Mouse (Mus musculus): ENCODE results near the gene Pdgfb. TPM values are rescaled to one million over a fixed set of nuclear protein-coding genes. Genes with fewer than 3 reads are reported as not detected.

Gene Pdgfb
- polyA plus RNA-seq, 1 experiment from 2014 or later, result 3.1 TPM

GRCm38 (mm10) chr15:79972186-79972585, 42.6 kb downstream of the Pdgfb start:
- ATAC-seq (ENCODE audit: low FRiP score, low TSS enrichment) (no peak), DNase-seq (ENCODE audit: low spot score) (no peak)
- Histone ChIP-seq H3K27ac (replicated peaks) (no peak overlapping the region), H3K4me1 (replicated peaks; ENCODE audit: control insufficient read depth, insufficient read depth) (no peaks in the 10 kb centered on the region), H3K9ac (ENCODE audit: low read length) (no peak overlapping the region), H3K27me3 (ENCODE audit: control insufficient read depth, insufficient read depth, low read length) (no peaks in the 10 kb centered on the region), H3K4me3 (ENCODE audit: low read depth, low read length) (no peak overlapping the region), H3K36me3 (ENCODE audit: control insufficient read depth, insufficient read depth, low read length) (no peaks in the 10 kb centered on the region), H3K4me2 (replicated peaks; ENCODE audit: low read depth) (no peak overlapping the region), H3K9me3 (ENCODE audit: control insufficient read depth, low read length) (no peaks in the 10 kb centered on the region)
- WGBS, result 97% methylated on average over 11 of the region's 11 CpGs
- TF ChIP-seq EP300 (optimal IDR thresholded peaks at IDR 0.05) (no peak), CTCF (IDR thresholded peaks at IDR 0.05; ENCODE audit: low read depth) (no peak)

GRCm38 (mm10) chr15:79970940-79971339, 43.8 kb downstream of the Pdgfb start, which contains the start of gene Cbx7:
Cbx7 (minus strand) TSS chr15:79971119.
- DNase-seq (ENCODE audit: low spot score), result no peak
- Histone ChIP-seq H3K4me1 (replicated peaks; ENCODE audit: control insufficient read depth, insufficient read depth) (no peaks in the 10 kb centered on the region), H3K4me3 (ENCODE audit: low read depth, low read length) (no peak within 1 kb of the TSS), H3K36me3 (ENCODE audit: control insufficient read depth, insufficient read depth, low read length) (no peaks in the 10 kb centered on the region), H3K9ac (ENCODE audit: low read length) (no peak within 1 kb of the TSS), H3K9me3 (ENCODE audit: control insufficient read depth, low read length) (no peaks in the 10 kb centered on the region), H3K27ac (replicated peaks) (no peak within 1 kb of the TSS), H3K4me2 (replicated peaks; ENCODE audit: low read depth) (no peak within 1 kb of the TSS), H3K27me3 (ENCODE audit: control insufficient read depth, insufficient read depth, low read length) (no peaks in the 10 kb centered on the region)
- TF ChIP-seq EP300 (optimal IDR thresholded peaks at IDR 0.05) (no peak), CTCF (IDR thresholded peaks at IDR 0.05; ENCODE audit: low read depth) (no peak)
- ATAC-seq (ENCODE audit: low FRiP score, low TSS enrichment), result no peak
- WGBS, result 91% methylated on average over 11 of the region's 11 CpGs

GRCm38 (mm10) chr15:79970491-79970890, 44.3 kb downstream of the Pdgfb start:
- Histone ChIP-seq H3K4me3 (ENCODE audit: low read depth, low read length) (no peak overlapping the region), H3K9ac (ENCODE audit: low read length) (no peak overlapping the region)

GRCm38 (mm10) chr15:79967346-79967745, 47.4 kb downstream of the Pdgfb start:
- H3K36me3 ChIP-seq (ENCODE audit: control insufficient read depth, insufficient read depth, low read length), result no peaks in the 10 kb centered on the region
- no peak overlapping the region for H3K4me2 ChIP-seq (replicated peaks; ENCODE audit: low read depth)
- no peaks in the 10 kb centered on the region for H3K27me3 ChIP-seq (ENCODE audit: control insufficient read depth, insufficient read depth, low read length)
- no peak overlapping the region for H3K4me3 ChIP-seq (ENCODE audit: low read depth, low read length)
- ATAC-seq (ENCODE audit: low FRiP score, low TSS enrichment), result no peak
- H3K9ac ChIP-seq (ENCODE audit: low read length), result no peak overlapping the region
- WGBS, result 81% methylated on average over 6 of the region's 6 CpGs
- H3K27ac ChIP-seq (replicated peaks), result no peak overlapping the region
- no peaks in the 10 kb centered on the region for H3K4me1 ChIP-seq (replicated peaks; ENCODE audit: control insufficient read depth, insufficient read depth)
- TF ChIP-seq EP300 (optimal IDR thresholded peaks at IDR 0.05), result no peak
- TF ChIP-seq CTCF (IDR thresholded peaks at IDR 0.05; ENCODE audit: low read depth), result no peak
- no peaks in the 10 kb centered on the region for H3K9me3 ChIP-seq (ENCODE audit: control insufficient read depth, low read length)
- no peak for DNase-seq (ENCODE audit: low spot score)

More at GRCm38 (mm10) chr15:79970491-79970890, 44.3 kb downstream of the Pdgfb start:
- Histone ChIP-seq H3K4me2 (replicated peaks; ENCODE audit: low read depth) (no peak overlapping the region), H3K4me1 (replicated peaks; ENCODE audit: control insufficient read depth, insufficient read depth) (no peaks in the 10 kb centered on the region), H3K27ac (replicated peaks) (no peak overlapping the region), H3K9me3 (ENCODE audit: control insufficient read depth, low read length) (no peaks in the 10 kb centered on the region), H3K27me3 (ENCODE audit: control insufficient read depth, insufficient read depth, low read length) (no peaks in the 10 kb centered on the region), H3K36me3 (ENCODE audit: control insufficient read depth, insufficient read depth, low read length) (no peaks in the 10 kb centered on the region)
- ATAC-seq (ENCODE audit: low FRiP score, low TSS enrichment), result no peak
- TF ChIP-seq CTCF (IDR thresholded peaks at IDR 0.05; ENCODE audit: low read depth) (no peak), EP300 (optimal IDR thresholded peaks at IDR 0.05) (no peak)
- no peak for DNase-seq (ENCODE audit: low spot score)
- WGBS, result 96% methylated on average over 18 of the region's 18 CpGs

- no peak overlapping the region for H3K4me3 ChIP-seq (ENCODE audit: low read depth, low read length)
- ATAC-seq (ENCODE audit: low FRiP score, low TSS enrichment), result no peak
- DNase-seq (ENCODE audit: low spot score), result no peak
- no peak for TF ChIP-seq CTCF (IDR thresholded peaks at IDR 0.05; ENCODE audit: low read depth)
- no peak for TF ChIP-seq EP300 (optimal IDR thresholded peaks at IDR 0.05)
- no peaks in the 10 kb centered on the region for H3K9me3 ChIP-seq (ENCODE audit: control insufficient read depth, low read length)
- no peaks in the 10 kb centered on the region for H3K27me3 ChIP-seq (ENCODE audit: control insufficient read depth, insufficient read depth, low read length)
- H3K4me2 ChIP-seq (replicated peaks; ENCODE audit: low read depth), result no peak overlapping the region
- 56% methylated on average over 7 of the region's 7 CpGs for WGBS
- H3K36me3 ChIP-seq (ENCODE audit: control insufficient read depth, insufficient read depth, low read length), result no peaks in the 10 kb centered on the region
- H3K4me1 ChIP-seq (replicated peaks; ENCODE audit: control insufficient read depth, insufficient read depth), result no peaks in the 10 kb centered on the region
- H3K9ac ChIP-seq (ENCODE audit: low read length), result no peak overlapping the region
- no peak overlapping the region for H3K27ac ChIP-seq (replicated peaks)
Measured at GRCm38 (mm10) chr15:79964376-79964775, 50.4 kb downstream of the Pdgfb start.

- H3K9ac ChIP-seq (ENCODE audit: low read length), result no peak overlapping the region
- H3K9me3 ChIP-seq (ENCODE audit: control insufficient read depth, low read length), result no peaks in the 10 kb centered on the region
- TF ChIP-seq EP300 (optimal IDR thresholded peaks at IDR 0.05) (no peak), CTCF (IDR thresholded peaks at IDR 0.05; ENCODE audit: low read depth) (no peak)
- H3K4me3 ChIP-seq (ENCODE audit: low read depth, low read length), result no peak overlapping the region
- no peak for ATAC-seq (ENCODE audit: low FRiP score, low TSS enrichment)
- no peaks in the 10 kb centered on the region for H3K4me1 ChIP-seq (replicated peaks; ENCODE audit: control insufficient read depth, insufficient read depth)
- no peaks in the 10 kb centered on the region for H3K36me3 ChIP-seq (ENCODE audit: control insufficient read depth, insufficient read depth, low read length)
- H3K27ac ChIP-seq (replicated peaks), result no peak overlapping the region
- 88% methylated on average over 18 of the region's 18 CpGs for WGBS
- H3K4me2 ChIP-seq (replicated peaks; ENCODE audit: low read depth), result no peak overlapping the region
- no peak for DNase-seq (ENCODE audit: low spot score)
- no peaks in the 10 kb centered on the region for H3K27me3 ChIP-seq (ENCODE audit: control insufficient read depth, insufficient read depth, low read length)
Measured at GRCm38 (mm10) chr15:79962661-79963060, 52.1 kb downstream of the Pdgfb start.
